Mouse (Mus musculus): Measurements from ENCODE around the gene Flad1. TPM values are rescaled to one million over a fixed set of nuclear protein-coding genes. Genes with fewer than 3 reads are reported as not detected.

Gene Flad1
- polyA plus RNA-seq, 1 experiment from 2014 or later, result 26.5 TPM

DNA sequence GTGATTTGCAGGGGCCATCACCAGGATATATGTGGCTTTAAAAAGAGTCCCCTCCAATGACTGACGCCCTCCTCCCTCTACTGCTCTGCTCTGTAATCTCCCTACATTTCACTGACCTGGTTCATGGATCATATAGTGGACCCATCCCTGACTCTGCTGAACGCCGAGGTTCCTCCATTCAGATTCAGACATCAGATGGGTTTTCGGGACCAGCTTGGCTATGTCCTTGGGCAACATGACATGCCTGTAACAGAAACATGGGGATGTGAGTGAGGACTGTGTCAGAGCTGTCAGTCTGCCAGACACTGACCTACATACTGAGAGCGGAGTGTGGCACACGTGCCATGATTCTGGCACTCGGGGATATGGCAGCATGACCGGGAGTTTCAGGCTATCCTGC is 4.5 kb upstream of the Flad1 start:
- DNase-seq (ENCODE audit: low spot score) (no peak), ATAC-seq (ENCODE audit: low FRiP score) (no peak)
- Histone ChIP-seq H3K9me3 (ENCODE audit: control insufficient read depth, low read length) (no peaks in the 10 kb centered on the region), H3K27me3 (ENCODE audit: control insufficient read depth, insufficient read depth, low read length) (no peaks in the 10 kb centered on the region), H3K27ac (ENCODE audit: low read depth, low read length) (no peak overlapping the region), H3K4me3 (ENCODE audit: low read depth, low read length) (no peak overlapping the region), H3K36me3 (ENCODE audit: control insufficient read depth, insufficient read depth, low read length) (0 out of 2 replicates have a peak, but pooled peaks cover 3% of the 10 kb centered on the region), H3K9ac (ENCODE audit: low read depth, low read length) (no peak overlapping the region), H3K4me1 (replicated peaks; ENCODE audit: control insufficient read depth, insufficient read depth, low read length) (peaks cover 4% of the 10 kb centered on the region; the same call in 1 of the 2 replicates), H3K4me2 (replicated peaks; ENCODE audit: low read depth, low read length) (no peak overlapping the region)
- 96% methylated on average over 8 of the region's 8 CpGs for WGBS

DNA sequence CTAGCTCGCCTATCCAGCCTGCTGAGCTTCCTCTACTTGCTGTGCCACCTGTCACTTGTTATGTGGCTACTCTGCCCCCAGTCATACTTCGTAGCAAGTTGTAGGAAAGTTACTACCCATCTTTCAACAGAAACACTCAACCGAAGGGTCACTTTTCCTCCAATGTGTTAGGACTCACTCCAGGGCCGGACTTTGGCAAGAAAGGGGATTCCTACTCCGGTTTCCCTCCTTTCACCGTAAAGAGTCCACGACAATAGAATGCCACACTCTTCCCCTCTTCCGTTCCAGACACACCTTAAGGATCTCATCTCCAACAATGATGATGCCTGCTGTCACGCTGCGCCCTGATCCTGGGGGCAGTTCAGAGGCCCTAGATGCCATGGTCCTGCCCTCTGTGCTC is 806 bp downstream of the Flad1 start:
- Histone ChIP-seq H3K36me3 (ENCODE audit: control insufficient read depth, insufficient read depth, low read length) (0 out of 2 replicates have a peak, but pooled peaks cover 3% of the 10 kb centered on the region), H3K9me3 (ENCODE audit: control insufficient read depth, low read length) (no peaks in the 10 kb centered on the region), H3K9ac (ENCODE audit: low read depth, low read length) (peak overlapping the region; percentile 46; the same call in 1 of the 2 replicates), H3K4me3 (ENCODE audit: low read depth, low read length) (peak overlapping the region; percentile 47), H3K4me1 (replicated peaks; ENCODE audit: control insufficient read depth, insufficient read depth, low read length) (no peaks in the 10 kb centered on the region), H3K27me3 (ENCODE audit: control insufficient read depth, insufficient read depth, low read length) (no peaks in the 10 kb centered on the region), H3K4me2 (replicated peaks; ENCODE audit: low read depth, low read length) (peak overlapping the region; percentile 45), H3K27ac (ENCODE audit: low read depth, low read length) (no peak overlapping the region)
- ATAC-seq (ENCODE audit: low FRiP score) (no peak), DNase-seq (ENCODE audit: low spot score) (no peak)
- 85% methylated on average over 10 of the region's 10 CpGs for WGBS

DNA sequence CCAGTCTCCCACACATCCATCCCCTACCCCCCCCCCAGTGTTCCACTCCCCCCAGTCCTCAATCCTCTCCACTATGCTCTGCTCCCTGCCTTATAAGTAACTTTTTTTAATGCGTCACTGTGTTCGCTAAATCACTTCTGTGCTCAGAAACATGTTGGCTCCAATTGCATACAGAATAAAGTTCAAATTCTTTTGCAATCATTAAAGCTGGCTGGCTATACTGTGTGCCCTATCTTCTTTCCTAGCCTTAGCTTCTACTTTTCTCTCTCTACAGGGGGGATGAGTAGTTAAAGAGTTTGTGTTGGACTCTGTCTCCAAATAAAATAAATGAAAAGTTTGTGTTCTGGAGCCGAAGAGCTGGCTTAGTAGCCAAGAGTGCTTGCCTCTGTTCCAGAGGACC is 2.0 kb downstream of the Flad1 start:
- Histone ChIP-seq H3K9me3 (ENCODE audit: control insufficient read depth, low read length) (no peaks in the 10 kb centered on the region), H3K36me3 (ENCODE audit: control insufficient read depth, insufficient read depth, low read length) (0 out of 2 replicates have a peak, but pooled peaks cover under 1% of the 10 kb centered on the region), H3K4me1 (replicated peaks; ENCODE audit: control insufficient read depth, insufficient read depth, low read length) (no peaks in the 10 kb centered on the region), H3K27ac (ENCODE audit: low read depth, low read length) (no peak overlapping the region), H3K27me3 (ENCODE audit: control insufficient read depth, insufficient read depth, low read length) (no peaks in the 10 kb centered on the region), H3K4me3 (ENCODE audit: low read depth, low read length) (no peak overlapping the region), H3K4me2 (replicated peaks; ENCODE audit: low read depth, low read length) (no peak overlapping the region), H3K9ac (ENCODE audit: low read depth, low read length) (no peak overlapping the region)
- WGBS, result 92% methylated on average over 3 of the region's 3 CpGs
- no peak for ATAC-seq (ENCODE audit: low FRiP score)
- no peak for DNase-seq (ENCODE audit: low spot score)

DNA sequence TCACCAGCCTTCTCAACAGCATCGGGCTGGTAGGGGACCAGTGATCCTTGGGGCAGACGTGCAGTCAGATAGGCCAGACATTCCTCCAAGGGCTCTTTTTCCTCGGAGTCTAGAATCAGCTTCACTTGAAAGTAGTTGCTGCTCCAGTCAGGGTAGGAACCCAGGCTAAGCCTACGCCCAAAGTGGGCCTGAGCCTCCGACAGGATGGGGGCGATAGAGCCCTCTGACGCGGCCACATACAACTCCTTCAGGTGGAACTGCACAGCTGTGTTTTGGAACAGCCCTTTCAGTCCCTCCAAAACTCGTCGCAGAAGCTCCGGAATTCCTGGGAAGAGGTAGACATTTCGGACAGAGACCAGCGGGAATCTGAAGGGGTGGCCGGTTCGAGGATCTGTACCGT is 3.2 kb downstream of the Flad1 start:
- Histone ChIP-seq H3K9me3 (ENCODE audit: control insufficient read depth, low read length) (no peaks in the 10 kb centered on the region), H3K4me1 (replicated peaks; ENCODE audit: control insufficient read depth, insufficient read depth, low read length) (no peaks in the 10 kb centered on the region), H3K4me3 (ENCODE audit: low read depth, low read length) (no peak overlapping the region), H3K27ac (ENCODE audit: low read depth, low read length) (no peak overlapping the region), H3K9ac (ENCODE audit: low read depth, low read length) (no peak overlapping the region), H3K4me2 (replicated peaks; ENCODE audit: low read depth, low read length) (no peak overlapping the region), H3K36me3 (ENCODE audit: control insufficient read depth, insufficient read depth, low read length) (no peaks in the 10 kb centered on the region), H3K27me3 (ENCODE audit: control insufficient read depth, insufficient read depth, low read length) (no peaks in the 10 kb centered on the region)
- ATAC-seq (ENCODE audit: low FRiP score) (no peak), DNase-seq (ENCODE audit: low spot score) (no peak)
- 65% methylated on average over 16 of the region's 16 CpGs for WGBS

DNA sequence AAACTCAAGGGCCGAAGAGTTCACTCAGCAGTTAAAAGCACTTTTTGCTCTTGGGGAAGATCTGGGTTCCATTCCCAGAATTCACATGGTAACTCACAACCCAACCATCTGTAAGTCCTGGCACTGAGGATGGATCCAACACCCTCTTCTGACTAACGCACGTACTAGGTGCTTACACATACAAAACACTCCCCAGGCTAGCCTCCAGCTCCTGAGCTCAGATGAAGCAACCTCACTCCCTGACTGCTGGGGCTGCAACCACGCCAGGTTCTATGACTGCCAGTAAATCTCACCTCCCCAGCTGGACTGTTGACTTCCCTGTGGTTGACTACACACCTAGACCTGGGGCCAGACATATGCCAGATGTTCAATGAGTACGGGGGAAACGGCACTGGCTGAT is 4.8 kb downstream of the Flad1 start:
- Histone ChIP-seq H3K9ac (ENCODE audit: low read depth, low read length) (no peak overlapping the region), H3K36me3 (ENCODE audit: control insufficient read depth, insufficient read depth, low read length) (no peaks in the 10 kb centered on the region), H3K4me2 (replicated peaks; ENCODE audit: low read depth, low read length) (no peak overlapping the region), H3K4me3 (ENCODE audit: low read depth, low read length) (no peak overlapping the region), H3K4me1 (replicated peaks; ENCODE audit: control insufficient read depth, insufficient read depth, low read length) (no peaks in the 10 kb centered on the region), H3K27me3 (ENCODE audit: control insufficient read depth, insufficient read depth, low read length) (no peaks in the 10 kb centered on the region), H3K9me3 (ENCODE audit: control insufficient read depth, low read length) (no peaks in the 10 kb centered on the region), H3K27ac (ENCODE audit: low read depth, low read length) (no peak overlapping the region)
- DNase-seq (ENCODE audit: low spot score) (no peak), ATAC-seq (ENCODE audit: low FRiP score) (no peak)
- 94% methylated on average over 6 of the region's 6 CpGs for WGBS

DNA sequence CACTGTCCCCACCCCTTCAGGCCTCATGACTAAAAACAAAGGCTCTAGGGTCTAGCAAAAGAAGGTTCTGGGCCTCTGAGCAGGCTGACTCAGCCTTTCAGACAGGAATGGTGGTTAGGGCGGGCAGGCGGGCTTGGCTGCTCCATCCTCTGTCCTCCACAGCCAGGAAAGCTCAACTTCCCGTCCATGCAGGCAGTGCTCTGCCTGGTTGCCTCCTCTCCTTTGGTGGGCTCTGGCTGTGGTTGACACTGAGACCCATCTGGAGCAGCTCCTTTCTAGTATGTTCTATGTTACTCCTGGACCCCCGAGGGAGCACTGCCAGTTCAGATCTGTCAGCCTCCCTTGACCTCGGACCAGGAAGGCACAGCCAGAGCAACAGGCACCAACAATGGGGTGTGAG is 9.0 kb downstream of the Flad1 start, which contains the start of gene Lenep:
Lenep (minus strand) TSS at position 101 of the 400 bp plus-strand sequence.
- no peak for ATAC-seq (ENCODE audit: low FRiP score)
- Histone ChIP-seq H3K27me3 (ENCODE audit: control insufficient read depth, insufficient read depth, low read length) (no peaks in the 10 kb centered on the region), H3K4me3 (ENCODE audit: low read depth, low read length) (no peak within 1 kb of the TSS), H3K4me2 (replicated peaks; ENCODE audit: low read depth, low read length) (no peak within 1 kb of the TSS), H3K9me3 (ENCODE audit: control insufficient read depth, low read length) (no peaks in the 10 kb centered on the region), H3K27ac (ENCODE audit: low read depth, low read length) (no peak within 1 kb of the TSS), H3K9ac (ENCODE audit: low read depth, low read length) (no peak within 1 kb of the TSS), H3K4me1 (replicated peaks; ENCODE audit: control insufficient read depth, insufficient read depth, low read length) (no peaks in the 10 kb centered on the region), H3K36me3 (ENCODE audit: control insufficient read depth, insufficient read depth, low read length) (no peaks in the 10 kb centered on the region)
- DNase-seq (ENCODE audit: low spot score), result no peak
- 75% methylated on average over 5 of the region's 5 CpGs for WGBS

DNA sequence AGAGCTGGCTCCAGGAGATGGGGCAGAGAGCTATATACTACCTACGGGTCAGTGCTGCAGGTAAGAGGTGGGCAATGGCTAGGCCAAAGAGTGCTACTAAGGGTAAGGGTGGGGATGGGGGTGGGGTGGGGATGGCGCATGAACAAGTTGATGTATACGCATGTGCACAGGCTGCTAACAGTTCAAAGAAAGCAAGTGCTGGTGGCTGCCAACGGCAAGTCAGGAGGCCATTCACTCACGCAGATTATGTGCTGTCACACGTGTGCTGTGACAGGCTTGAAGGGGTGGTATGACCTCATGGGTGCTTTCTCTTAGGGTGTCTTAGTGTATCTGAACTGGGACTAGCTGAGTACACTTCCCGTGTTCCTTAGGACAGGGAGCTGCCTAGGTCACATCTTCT is 10.3 kb downstream of the Flad1 start:
- Histone ChIP-seq H3K9ac (ENCODE audit: low read depth, low read length) (no peak overlapping the region), H3K4me2 (replicated peaks; ENCODE audit: low read depth, low read length) (no peak overlapping the region), H3K27ac (ENCODE audit: low read depth, low read length) (no peak overlapping the region), H3K36me3 (ENCODE audit: control insufficient read depth, insufficient read depth, low read length) (no peaks in the 10 kb centered on the region), H3K27me3 (ENCODE audit: control insufficient read depth, insufficient read depth, low read length) (no peaks in the 10 kb centered on the region), H3K4me1 (replicated peaks; ENCODE audit: control insufficient read depth, insufficient read depth, low read length) (no peaks in the 10 kb centered on the region), H3K9me3 (ENCODE audit: control insufficient read depth, low read length) (no peaks in the 10 kb centered on the region), H3K4me3 (ENCODE audit: low read depth, low read length) (no peak overlapping the region)
- no peak for ATAC-seq (ENCODE audit: low FRiP score)
- WGBS, result 89% methylated on average over 7 of the region's 7 CpGs
- no peak for DNase-seq (ENCODE audit: low spot score)

DNA sequence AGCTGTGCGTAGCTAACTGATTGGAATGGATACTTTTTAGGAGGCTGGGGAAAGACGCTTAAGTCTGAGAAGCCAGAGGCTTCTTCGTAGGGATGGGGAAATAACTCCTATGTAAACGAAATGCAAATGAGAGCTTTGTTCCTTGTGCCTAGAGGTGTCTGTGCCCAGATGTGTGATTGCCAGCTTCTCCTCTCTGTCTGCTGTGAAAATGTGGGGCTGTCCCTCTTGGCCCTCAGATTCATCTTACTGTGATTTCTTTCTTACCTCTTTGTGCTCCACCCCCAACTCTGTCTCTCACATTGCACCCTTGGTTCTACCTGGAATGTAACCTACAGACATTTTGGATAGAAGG is 15.0 kb downstream of the Flad1 start:
- Histone ChIP-seq H3K9me3 (ENCODE audit: control insufficient read depth, low read length) (no peaks in the 10 kb centered on the region), H3K4me3 (ENCODE audit: low read depth, low read length) (peak overlapping the region; percentile 36), H3K9ac (ENCODE audit: low read depth, low read length) (no peak overlapping the region), H3K27me3 (ENCODE audit: control insufficient read depth, insufficient read depth, low read length) (peaks cover 16% of the 10 kb centered on the region), H3K27ac (ENCODE audit: low read depth, low read length) (no peak overlapping the region), H3K36me3 (ENCODE audit: control insufficient read depth, insufficient read depth, low read length) (no peaks in the 10 kb centered on the region), H3K4me2 (replicated peaks; ENCODE audit: low read depth, low read length) (peak overlapping the region; percentile 94; the same call in 1 of the 2 replicates), H3K4me1 (replicated peaks; ENCODE audit: control insufficient read depth, insufficient read depth, low read length) (peaks cover 15% of the 10 kb centered on the region)
- DNase-seq (ENCODE audit: low spot score) (no peak), ATAC-seq (ENCODE audit: low FRiP score) (no peak)
- 2% methylated on average over 4 of the region's 4 CpGs for WGBS

DNA sequence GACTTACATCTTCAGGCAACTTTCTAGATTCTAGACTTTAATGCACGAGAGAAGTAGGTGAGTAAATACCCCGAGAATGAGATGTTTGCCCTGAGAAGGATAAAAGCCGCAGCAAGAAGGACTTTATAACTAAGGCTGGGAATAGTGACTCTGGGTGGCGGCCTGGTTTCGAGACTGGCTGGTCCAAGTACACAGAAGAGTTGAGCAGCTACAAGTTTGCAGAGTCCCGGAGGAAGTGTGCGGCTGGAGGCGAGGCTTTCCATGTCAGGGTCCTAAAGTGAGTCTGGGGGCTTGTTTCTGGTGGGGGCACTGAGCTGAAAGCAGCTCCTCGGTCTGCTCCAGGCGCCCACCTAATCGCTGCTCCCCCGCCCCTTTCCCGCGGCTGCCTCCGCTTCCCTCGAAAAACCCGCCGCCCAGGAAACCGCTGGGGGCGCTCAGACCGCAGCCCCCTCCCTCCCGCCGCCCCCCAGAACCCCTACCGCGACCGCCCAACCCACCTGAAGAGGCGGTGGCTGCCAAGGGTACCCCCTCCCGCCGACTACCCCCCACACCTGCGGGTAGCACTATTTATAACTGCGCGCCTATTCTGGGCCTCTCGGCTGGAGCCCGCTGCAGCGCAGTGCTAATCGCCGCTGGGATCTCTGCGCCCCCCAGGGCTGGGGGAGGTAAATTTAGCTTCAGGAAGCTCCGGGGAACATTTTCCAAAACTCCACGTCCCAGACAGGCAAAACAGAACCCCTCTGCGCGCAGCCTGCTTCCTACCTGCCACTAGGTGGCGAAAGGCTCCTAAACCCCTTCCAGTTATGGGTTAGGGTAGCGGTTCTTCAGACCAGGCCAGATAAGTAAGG is 15.6 kb downstream of the Flad1 start:
- Histone ChIP-seq H3K4me2 (replicated peaks; ENCODE audit: low read depth, low read length) (peak overlapping the region; percentile 95), H3K36me3 (ENCODE audit: control insufficient read depth, insufficient read depth, low read length) (no peaks in the 10 kb centered on the region), H3K9ac (ENCODE audit: low read depth, low read length) (peak overlapping the region; percentile 35; the same call in 1 of the 2 replicates), H3K4me1 (replicated peaks; ENCODE audit: control insufficient read depth, insufficient read depth, low read length) (peaks cover 21% of the 10 kb centered on the region), H3K27me3 (ENCODE audit: control insufficient read depth, insufficient read depth, low read length) (peaks cover 16% of the 10 kb centered on the region), H3K9me3 (ENCODE audit: control insufficient read depth, low read length) (no peaks in the 10 kb centered on the region), H3K27ac (ENCODE audit: low read depth, low read length) (no peak overlapping the region), H3K4me3 (ENCODE audit: low read depth, low read length) (peak overlapping the region; percentile 36)
- WGBS, result under 1% methylated on average over 38 of the region's 44 CpGs
- ATAC-seq (ENCODE audit: low FRiP score) (no peak), DNase-seq (ENCODE audit: low spot score) (peak; percentile 83)
